Mouse (Mus musculus) CH12.LX (cell line): Measurements from ENCODE around the gene Npb. TPM values are rescaled to one million over a fixed set of nuclear protein-coding genes. Genes with fewer than 3 reads are reported as not detected.

ENCODE experiments used
- DNase-seq: peaks from one replicate; pipeline ENCODE4 v3.0.0-alpha.2; 2013; ENCODE audit errors: extremely low read depth
- H3K27ac ChIP-seq: 2 replicates; pipeline ENCODE4 v1.5.1; 2012; ENCODE audit warnings: low read depth, mild to moderate bottlenecking, control low read depth, moderate library complexity; ENCODE audit not compliant: insufficient read depth
- H3K27me3 ChIP-seq: replicated peaks from 2 replicates; pipeline ENCODE3; 2012; ENCODE audit warnings: inconsistent platforms
- H3K36me3 ChIP-seq, 2 experiments: replicated peaks in 1 of 2; 2 replicates each; pipeline versions ENCODE3 to v1.6.1; 2012; ENCODE audit warnings: inconsistent platforms in 1 of 2, low read length in 1 of 2, mild to moderate bottlenecking in 1 of 2, mixed read lengths in 1 of 2, moderate library complexity in 1 of 2; ENCODE audit not compliant: control insufficient read depth in 1 of 2, insufficient read depth in 1 of 2
- H3K4me1 ChIP-seq, 2 experiments: 2 replicates each; pipeline ENCODE4 v1.6.1; 2012; ENCODE audit warnings: inconsistent platforms in 1 of 2, moderate library complexity in 1 of 2; ENCODE audit not compliant: insufficient read depth in 2 of 2, control insufficient read depth in 1 of 2
- H3K4me2 ChIP-seq: 2 replicates; pipeline ENCODE4 v1.6.1; 2012; ENCODE audit warnings: low read depth, mild to moderate bottlenecking, control low read depth; ENCODE audit not compliant: poor library complexity, insufficient read depth, severe bottlenecking
- H3K4me3 ChIP-seq, 3 experiments: fragments of 150-350 bp in 1 of 3; sonication (generic) in 1 of 3; replicated peaks in 1 of 3; 2 replicates each; pipeline versions ENCODE3 to v1.5.1; 2011 to 2012; ENCODE audit warnings: low read depth in 2 of 3, low read length in 2 of 3, mild to moderate bottlenecking in 2 of 3, moderate library complexity in 2 of 3, control low read depth in 1 of 3, improper control_type of control experiment in 1 of 3, inconsistent platforms in 1 of 3, mixed read lengths in 1 of 3; ENCODE audit not compliant: poor library complexity in 1 of 3
- H3K79me2 ChIP-seq: replicated peaks from 2 replicates; pipeline ENCODE4 v1.6.1; 2012; ENCODE audit warnings: mild to moderate bottlenecking, moderate library complexity; ENCODE audit not compliant: control insufficient read depth, poor library complexity, insufficient read depth, severe bottlenecking; ENCODE audit errors: extremely low read depth
- H3K9ac ChIP-seq: 2 replicates; pipeline ENCODE4 v1.6.1; 2012; ENCODE audit warnings: low read depth, mild to moderate bottlenecking, control low read depth, moderate library complexity; ENCODE audit not compliant: insufficient read depth
- H3K9me3 ChIP-seq: replicated peaks from 2 replicates; pipeline ENCODE3; 2012; ENCODE audit warnings: low read length, inconsistent platforms, mixed read lengths
- BHLHE40 ChIP-seq: IDR thresholded peaks from 2 replicates; pipeline ENCODE4 v1.6.1; 2011; ENCODE audit warnings: mild to moderate bottlenecking, low read depth, low read length, improper control_type of control experiment
- CHD1 ChIP-seq: IDR thresholded peaks from 2 replicates; pipeline ENCODE4 v1.6.1; 2012; ENCODE audit warnings: low read depth, low read length, improper control_type of control experiment, inconsistent platforms
- CHD2 ChIP-seq: IDR thresholded peaks from 2 replicates; pipeline ENCODE4 v1.6.1; 2011; ENCODE audit warnings: low read length, improper control_type of control experiment
- CTCF ChIP-seq, 2 experiments: IDR thresholded peaks in 1 of 2; conservative IDR thresholded peaks in 1 of 2; 2 replicates each; pipeline ENCODE4 v1.5.1; 2011 to 2012; ENCODE audit warnings: low read depth in 2 of 2, low read length in 2 of 2, improper control_type of control experiment in 1 of 2, inconsistent platforms in 1 of 2, mild to moderate bottlenecking in 1 of 2, moderate library complexity in 1 of 2
- E2F4 ChIP-seq: IDR thresholded peaks from 2 replicates; pipeline ENCODE4 v1.6.1; 2011; ENCODE audit warnings: low read depth, low read length, improper control_type of control experiment; ENCODE audit not compliant: insufficient replicate concordance
- EP300 ChIP-seq: IDR thresholded peaks from 2 replicates; pipeline ENCODE4 v1.6.1; 2011; ENCODE audit warnings: low read length, improper control_type of control experiment
- JUND ChIP-seq: conservative IDR thresholded peaks from 2 replicates; pipeline ENCODE4 v1.6.1; 2011; ENCODE audit warnings: low read depth, low read length, improper control_type of control experiment
- MEF2A ChIP-seq: IDR thresholded peaks from 2 replicates; pipeline ENCODE4 v1.6.1; 2014; ENCODE audit warnings: low read depth, mild to moderate bottlenecking, inconsistent platforms, low read length, improper control_type of control experiment, borderline replicate concordance
- MXI1 ChIP-seq: IDR thresholded peaks from 2 replicates; pipeline ENCODE4 v1.6.1; 2011; ENCODE audit warnings: mild to moderate bottlenecking, low read depth, low read length, improper control_type of control experiment
- MYC ChIP-seq: IDR thresholded peaks from 2 replicates; pipeline ENCODE4 v1.6.1; 2011; ENCODE audit warnings: low read depth, mild to moderate bottlenecking, improper control_type of control experiment, low read length
- NELFE ChIP-seq: IDR thresholded peaks from 2 replicates; pipeline ENCODE4 v1.6.1; 2011; ENCODE audit warnings: low read depth, low read length, improper control_type of control experiment
- PAX5 ChIP-seq: IDR thresholded peaks from 2 replicates; pipeline ENCODE4 v1.6.1; 2012; ENCODE audit warnings: low read length, inconsistent platforms, mixed read lengths
- RAD21 ChIP-seq: IDR thresholded peaks from 2 replicates; pipeline ENCODE4 v1.6.1; 2011; ENCODE audit warnings: low read depth, mild to moderate bottlenecking, low read length, improper control_type of control experiment, moderate library complexity
- RCOR1 ChIP-seq: conservative IDR thresholded peaks from 2 replicates; pipeline ENCODE4 v1.6.1; 2012; ENCODE audit warnings: low read depth, mild to moderate bottlenecking, inconsistent platforms, low read length, improper control_type of control experiment
- TBP ChIP-seq: conservative IDR thresholded peaks from 2 replicates; pipeline ENCODE4 v1.6.1; 2011; ENCODE audit warnings: low read depth, low read length, improper control_type of control experiment
- UBTF ChIP-seq: IDR thresholded peaks from 2 replicates; pipeline ENCODE4 v1.6.1; 2012; ENCODE audit warnings: low read depth, mild to moderate bottlenecking, inconsistent platforms, low read length, improper control_type of control experiment, moderate library complexity
- USF1 ChIP-seq: IDR thresholded peaks from 2 replicates; pipeline ENCODE4 v1.6.1; 2014; ENCODE audit warnings: low read depth, mild to moderate bottlenecking, inconsistent platforms, low read length, improper control_type of control experiment
- ZC3H11A ChIP-seq: IDR thresholded peaks from 2 replicates; pipeline ENCODE4 v1.6.1; 2012; ENCODE audit warnings: low read depth, mild to moderate bottlenecking, inconsistent platforms, low read length, improper control_type of control experiment
- ZNF384 ChIP-seq: IDR thresholded peaks from 2 replicates; pipeline ENCODE4 v1.6.1; 2012; ENCODE audit warnings: low read depth, low read length, improper control_type of control experiment, inconsistent platforms
- dilution Hi-C: fragments of 300-500 bp; cut with MboI; formaldehyde crosslinking; loops from 2 replicates; pipeline ENCODE4 v1.14.3; 2020; ENCODE audit warnings: low sequenced_read_pairs; ENCODE audit not compliant: extremely low pct_unique_long_range_greater_than_20kb, extremely low pct_ligation_motif_present
- in situ Hi-C: fragments of 300-500 bp; cut with MboI; formaldehyde crosslinking; loops from 3 replicates; pipeline ENCODE4 v1.14.3; 2019; ENCODE audit warnings: low sequenced_read_pairs, low pct_ligation_motif_present, low pct_unique_long_range_greater_than_20kb, mixed read lengths
- polyA plus RNA-seq: library from polyadenylated mRNA; unstranded; fragments of >175 nt; gene quantifications from 2 replicates; pipeline ENCODE4 v1.2.1, GENCODE M21; 2012; ENCODE audit warnings: low read depth; ENCODE audit not compliant: insufficient read length
- total RNA-seq, 2 experiments: library from RNA; depleted of rRNA; stranded (reverse); fragments of 300-350 nt in 1 of 2; fragments of >200 nt in 1 of 2; gene quantifications; 2 replicates each; pipeline ENCODE4 v1.2.3; 2012 to 2014

The Npb gene
- total and polyA plus RNA-seq, 3 experiments: 0.55 to 1.3 TPM; not detected in 1

DNA sequence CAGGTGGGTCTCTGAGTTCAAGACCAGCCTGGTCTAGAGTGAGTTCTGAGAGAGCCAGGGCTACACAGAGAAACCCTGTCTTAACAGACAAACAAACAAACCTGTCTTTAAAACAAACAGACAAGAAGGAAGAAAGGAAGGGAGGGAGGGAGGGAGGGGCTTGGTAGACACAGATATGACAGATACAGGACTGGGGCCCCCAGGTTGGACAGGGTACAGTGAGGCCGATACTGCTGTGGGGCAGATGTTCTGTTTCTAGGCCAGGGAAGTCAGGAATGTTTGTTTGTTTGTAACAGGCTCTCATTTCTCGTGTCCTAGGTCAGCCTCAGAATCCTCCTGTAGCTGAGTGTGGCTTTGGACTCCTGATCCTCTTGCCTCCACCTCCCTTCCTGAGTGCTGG, 4.7 kb upstream of the Npb start:
- Histone ChIP-seq H3K4me3 (no peak overlapping the region), H3K27me3 (no peaks in the 10 kb centered on the region), H3K4me2 (no peak overlapping the region), H3K9me3 (no peaks in the 10 kb centered on the region), H3K27ac (no peak overlapping the region), H3K79me2 (peaks cover 11% of the 10 kb centered on the region; the same call in 1 of the 2 replicates), H3K9ac (no peak overlapping the region), H3K4me1 (peaks cover 3 to 22% of the 10 kb centered on the region in 2 experiments; a peak in 3 of 4 replicates), H3K36me3 (peaks cover 50 to 84% of the 10 kb centered on the region in 2 experiments)
- dilution Hi-C loops: no loop called here
- in situ Hi-C loops: no loop called here
- no peak for DNase-seq
- TF ChIP-seq TBP (no peak), EP300 (no peak), CTCF (conservative IDR thresholded peaks at IDR 0.05 in 1 of 2, IDR thresholded peaks at IDR 0.05 in 1 of 2; ENCODE audit: low read depth in 2 of 2, low read length in 2 of 2) (no peak), CHD1 (no peak), USF1 (no peak), ZNF384 (no peak), MEF2A (no peak), MYC (no peak), E2F4 (no peak), PAX5 (no peak), NELFE (no peak), RCOR1 (no peak), UBTF (no peak), BHLHE40 (no peak), MXI1 (no peak), ZC3H11A (no peak), JUND (no peak)

DNA sequence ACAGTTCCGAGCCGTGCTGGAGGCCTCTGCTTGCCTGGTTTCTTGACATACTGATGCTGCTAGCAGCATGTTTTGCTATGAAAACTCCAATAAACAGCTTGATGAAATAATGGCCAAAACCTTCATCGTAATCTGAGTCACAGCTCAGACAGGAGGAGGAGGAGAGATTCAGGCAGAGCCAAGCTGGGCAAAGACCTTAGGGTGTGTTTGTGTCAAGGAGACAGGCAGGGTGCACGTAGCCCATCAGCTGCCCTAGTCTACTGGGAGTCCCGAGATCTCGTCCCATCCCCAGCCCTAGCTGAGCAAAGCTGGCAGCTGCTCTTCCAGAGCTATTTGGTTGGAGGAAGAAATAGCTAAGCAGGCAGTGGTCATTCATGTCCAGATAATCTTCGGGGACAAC, 2.6 kb upstream of the Npb start:
- peaks cover 63 to 95% of the 10 kb centered on the region in 2 experiments for H3K36me3 ChIP-seq
- no peak for TF ChIP-seq MEF2A
- no peak for TF ChIP-seq CHD2
- no peak for TF ChIP-seq RAD21
- no peak for TF ChIP-seq MYC
- H3K27me3 ChIP-seq: no peaks in the 10 kb centered on the region
- dilution Hi-C loops: no loop called here
- no peaks in the 10 kb centered on the region for H3K79me2 ChIP-seq
- no peak overlapping the region for H3K9ac ChIP-seq
- peaks cover 0 to 10% of the 10 kb centered on the region in 2 experiments; a peak in 2 of 4 replicates for H3K4me1 ChIP-seq
- in situ Hi-C loops: no loop called here
- no peak overlapping the region for H3K4me3 ChIP-seq
- H3K9me3 ChIP-seq: no peaks in the 10 kb centered on the region
- no peak overlapping the region for H3K27ac ChIP-seq
- H3K4me2 ChIP-seq: no peak overlapping the region
- no peak for DNase-seq
